Mouse (Mus musculus): ENCODE results near the gene Vmn1r104.
"Not testable (repeated sequence)": the region's sequence is repeated elsewhere in the genome, so short reads cannot be mapped to it uniquely, and the experiment has no call there.

Vmn1r104 gene

DNA sequence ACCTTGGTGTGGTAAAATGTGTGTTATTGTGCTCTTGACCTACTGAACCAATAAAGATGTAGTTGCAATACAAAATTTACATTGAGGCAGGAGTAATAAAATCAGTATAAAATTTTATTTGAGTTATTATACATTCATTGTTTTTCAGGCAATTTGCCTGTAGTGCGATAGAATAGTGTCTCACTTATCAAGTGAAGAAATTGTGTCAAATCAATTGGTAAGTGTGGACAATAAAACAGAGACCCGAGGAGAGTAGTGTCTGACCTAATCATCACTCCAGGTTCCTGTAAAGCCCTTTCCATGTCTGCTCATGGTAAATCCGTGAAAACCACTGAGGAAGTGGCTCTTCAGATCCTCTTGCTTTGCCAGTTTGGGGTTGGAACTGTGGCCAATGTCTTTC is at the start of gene Vmn1r104:
Gene Vmn1r104, plus strand, starts transcription at position 301 of the 400 bp plus-strand sequence.
- DNase-seq, result not testable (repeated sequence)

DNA sequence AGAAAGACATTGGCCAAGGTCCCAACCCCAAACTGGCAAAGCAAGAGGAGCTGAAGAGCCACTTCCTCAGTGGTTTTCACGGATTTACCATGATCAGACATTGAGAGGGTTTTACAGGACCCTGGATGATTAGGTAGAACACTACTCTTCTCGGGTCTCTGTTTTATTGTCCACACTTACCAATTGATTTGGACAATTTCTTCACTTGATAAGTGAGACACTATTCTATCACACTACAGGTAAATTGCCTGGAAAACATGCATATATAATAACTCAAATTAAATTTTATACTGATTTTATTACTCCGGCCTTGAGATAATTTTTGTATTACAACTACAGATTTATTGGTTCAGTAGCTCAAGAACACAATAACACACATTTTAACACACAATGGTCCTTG is 23.2 kb upstream of the Vmn1r104 start, which contains the start of gene Vmn1r103:
Gene Vmn1r103, minus strand, starts transcription at position 101 of the 400 bp plus-strand sequence.
- DNase-seq, result not testable (repeated sequence)

DNA sequence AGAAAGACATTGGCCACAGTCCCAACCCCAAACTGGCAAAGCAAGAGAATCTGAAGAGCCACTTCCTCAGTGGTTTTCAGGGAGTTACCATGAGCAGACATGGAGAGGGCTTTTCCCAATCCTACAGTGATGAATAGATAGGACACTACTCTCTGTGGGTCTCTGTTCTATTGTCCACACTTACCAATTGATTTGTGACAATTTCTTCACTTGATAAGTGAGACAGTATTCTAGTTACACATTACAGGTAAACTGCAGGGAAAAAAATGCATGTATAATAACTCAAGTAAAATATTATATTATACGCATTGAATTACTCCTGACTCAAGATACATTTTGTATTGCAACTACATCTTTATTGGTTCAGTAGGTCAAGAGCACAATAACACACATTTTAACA is 12.0 kb downstream of the Vmn1r104 start, which contains the start of gene Gm5726:
Gene Gm5726, minus strand, starts transcription at position 101 of the 400 bp plus-strand sequence.
- DNase-seq, result not testable (repeated sequence)

DNA sequence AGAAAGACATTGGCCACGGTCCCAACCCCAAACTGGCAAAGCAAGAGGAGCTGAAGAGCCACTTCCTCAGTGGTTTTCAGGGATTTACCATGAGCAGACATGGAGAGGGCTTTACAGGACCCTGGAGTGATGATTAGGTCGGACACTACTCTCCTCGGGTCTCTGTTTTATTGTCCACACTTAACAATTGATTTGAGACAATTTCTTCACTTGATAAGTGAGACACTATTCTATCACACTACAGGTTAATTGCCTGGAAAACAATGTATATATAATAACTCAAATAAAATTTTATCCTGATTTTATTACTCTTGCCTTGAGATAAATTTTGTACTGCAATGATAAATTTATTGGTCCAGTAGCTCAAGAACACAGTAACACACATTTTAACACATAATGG is 42.5 kb downstream of the Vmn1r104 start, which contains the start of gene Gm4141:
Gene Gm4141, minus strand, starts transcription at position 101 of the 400 bp plus-strand sequence.
- DNase-seq, result not testable (repeated sequence)

Data from cerebellum, postnatal 36 days (tissue).